Mouse (Mus musculus): Measurements from ENCODE around the gene Olfr1509. TPM values are rescaled to one million over a fixed set of nuclear protein-coding genes. Genes with fewer than 3 reads are reported as not detected.
"Not testable (repeated sequence)": the region's sequence is repeated elsewhere in the genome, so short reads cannot be mapped to it uniquely, and the experiment has no call there.

Gene Olfr1509
- not detected in 2 replicates for polyA plus RNA-seq (2015; fragmentation: Nextera tagmentation; extraction: Ambion mirVana)

GRCm38 (mm10) chr14:52442690-52443089 lies at the start of gene Olfr1509:
TSS of gene Olfr1509 (plus strand) at chr14:52442990.
- no peaks in the 10 kb centered on the region for H3K9me3 ChIP-seq (ENCODE audit: control insufficient read depth, low read length)
- H3K27me3 ChIP-seq (replicated peaks; ENCODE audit: control insufficient read depth, insufficient read depth, low read length) = no peaks in the 10 kb centered on the region
- H3K36me3 ChIP-seq (ENCODE audit: control insufficient read depth, insufficient read depth, low read length) = no peaks in the 10 kb centered on the region
- H3K27ac ChIP-seq (ENCODE audit: low read length) = no peak within 1 kb of the TSS
- no peak within 1 kb of the TSS for H3K9ac ChIP-seq (ENCODE audit: low read depth, low read length)
- no peaks in the 10 kb centered on the region for H3K4me1 ChIP-seq (ENCODE audit: control insufficient read depth, insufficient read depth, low read length)
- H3K4me3 ChIP-seq (ENCODE audit: low read length) = no peak within 1 kb of the TSS
- no peak for ATAC-seq
- no peak within 1 kb of the TSS for H3K4me2 ChIP-seq (ENCODE audit: low read depth, low read length)

GRCm38 (mm10) chr14:52397279-52397678 lies 45.5 kb upstream of the Olfr1509 start, which contains the start of gene Olfr1511:
TSS of gene Olfr1511 (minus strand) at chr14:52397379.
- 79% methylated on average over 4 of the region's 4 CpGs for WGBS
- Histone ChIP-seq H3K9ac (ENCODE audit: low read depth, low read length) (no peak within 1 kb of the TSS), H3K27ac (ENCODE audit: low read length) (no peak within 1 kb of the TSS), H3K27me3 (replicated peaks; ENCODE audit: control insufficient read depth, insufficient read depth, low read length) (no peaks in the 10 kb centered on the region), H3K4me3 (ENCODE audit: low read length) (no peak within 1 kb of the TSS), H3K4me1 (ENCODE audit: control insufficient read depth, insufficient read depth, low read length) (no peaks in the 10 kb centered on the region), H3K4me2 (ENCODE audit: low read depth, low read length) (no peak within 1 kb of the TSS), H3K9me3 (ENCODE audit: control insufficient read depth, low read length) (no peaks in the 10 kb centered on the region), H3K36me3 (ENCODE audit: control insufficient read depth, insufficient read depth, low read length) (no peaks in the 10 kb centered on the region)
- no peak for ATAC-seq

- ATAC-seq; H3K9me3 ChIP-seq (ENCODE audit: control insufficient read depth, low read length); H3K27me3 ChIP-seq (replicated peaks; ENCODE audit: control insufficient read depth, insufficient read depth, low read length); H3K4me3 ChIP-seq (ENCODE audit: low read length); H3K9ac ChIP-seq (ENCODE audit: low read depth, low read length); H3K36me3 ChIP-seq (ENCODE audit: control insufficient read depth, insufficient read depth, low read length); H3K27ac ChIP-seq (ENCODE audit: low read length); H3K4me2 ChIP-seq (ENCODE audit: low read depth, low read length); H3K4me1 ChIP-seq (ENCODE audit: control insufficient read depth, insufficient read depth, low read length): not testable (repeated sequence)
- WGBS = 72% methylated on average over 7 of the region's 10 CpGs
Observed at GRCm38 (mm10) chr14:52410142-52410919, 32.5 kb upstream of the Olfr1509 start.

- WGBS = 89% methylated on average over 3 of the region's 3 CpGs
- Histone ChIP-seq H3K27ac (ENCODE audit: low read length) (no peak within 1 kb of the TSS), H3K4me1 (ENCODE audit: control insufficient read depth, insufficient read depth, low read length) (no peaks in the 10 kb centered on the region), H3K4me2 (ENCODE audit: low read depth, low read length) (no peak within 1 kb of the TSS), H3K4me3 (ENCODE audit: low read length) (no peak within 1 kb of the TSS), H3K36me3 (ENCODE audit: control insufficient read depth, insufficient read depth, low read length) (no peaks in the 10 kb centered on the region), H3K9me3 (ENCODE audit: control insufficient read depth, low read length) (no peaks in the 10 kb centered on the region), H3K27me3 (replicated peaks; ENCODE audit: control insufficient read depth, insufficient read depth, low read length) (no peaks in the 10 kb centered on the region), H3K9ac (ENCODE audit: low read depth, low read length) (no peak within 1 kb of the TSS)
- no peak for ATAC-seq
Observed at GRCm38 (mm10) chr14:52414273-52414672, 28.5 kb upstream of the Olfr1509 start, which contains the start of gene Olfr1510. TSS of gene Olfr1510 (minus strand) at chr14:52414373.

- Histone ChIP-seq H3K4me1 (ENCODE audit: control insufficient read depth, insufficient read depth, low read length) (no peaks in the 10 kb centered on the region), H3K27ac (ENCODE audit: low read length) (no peak overlapping the region), H3K27me3 (replicated peaks; ENCODE audit: control insufficient read depth, insufficient read depth, low read length) (no peaks in the 10 kb centered on the region), H3K4me3 (ENCODE audit: low read length) (no peak overlapping the region), H3K9me3 (ENCODE audit: control insufficient read depth, low read length) (no peaks in the 10 kb centered on the region), H3K4me2 (ENCODE audit: low read depth, low read length) (no peak overlapping the region), H3K36me3 (ENCODE audit: control insufficient read depth, insufficient read depth, low read length) (no peaks in the 10 kb centered on the region), H3K9ac (ENCODE audit: low read depth, low read length) (no peak overlapping the region)
- WGBS = 94% methylated on average over 1 of the region's 1 CpGs
- ATAC-seq = no peak
Observed at GRCm38 (mm10) chr14:52427686-52428085, 15.1 kb upstream of the Olfr1509 start.

GRCm38 (mm10) chr14:52451138-52451537 lies 8.3 kb downstream of the Olfr1509 start:
- Histone ChIP-seq H3K9ac (ENCODE audit: low read depth, low read length) (no peak overlapping the region), H3K4me1 (ENCODE audit: control insufficient read depth, insufficient read depth, low read length) (no peaks in the 10 kb centered on the region), H3K9me3 (ENCODE audit: control insufficient read depth, low read length) (no peaks in the 10 kb centered on the region), H3K4me3 (ENCODE audit: low read length) (no peak overlapping the region), H3K27me3 (replicated peaks; ENCODE audit: control insufficient read depth, insufficient read depth, low read length) (no peaks in the 10 kb centered on the region), H3K27ac (ENCODE audit: low read length) (no peak overlapping the region), H3K4me2 (ENCODE audit: low read depth, low read length) (no peak overlapping the region), H3K36me3 (ENCODE audit: control insufficient read depth, insufficient read depth, low read length) (no peaks in the 10 kb centered on the region)
- no peak for ATAC-seq
- WGBS = 84% methylated on average over 8 of the region's 8 CpGs

- Histone ChIP-seq H3K4me2 (ENCODE audit: low read depth, low read length) (no peak overlapping the region), H3K27ac (ENCODE audit: low read length) (no peak overlapping the region), H3K36me3 (ENCODE audit: control insufficient read depth, insufficient read depth, low read length) (no peaks in the 10 kb centered on the region), H3K9me3 (ENCODE audit: control insufficient read depth, low read length) (no peaks in the 10 kb centered on the region), H3K9ac (ENCODE audit: low read depth, low read length) (no peak overlapping the region), H3K27me3 (replicated peaks; ENCODE audit: control insufficient read depth, insufficient read depth, low read length) (no peaks in the 10 kb centered on the region), H3K4me1 (ENCODE audit: control insufficient read depth, insufficient read depth, low read length) (no peaks in the 10 kb centered on the region), H3K4me3 (ENCODE audit: low read length) (no peak overlapping the region)
- ATAC-seq = no peak
Observed at GRCm38 (mm10) chr14:52461928-52462327, 19.1 kb downstream of the Olfr1509 start.

- 53% methylated on average over 1 of the region's 1 CpGs for WGBS
- no peak overlapping the region for H3K4me2 ChIP-seq (ENCODE audit: low read depth, low read length)
- H3K4me1 ChIP-seq (ENCODE audit: control insufficient read depth, insufficient read depth, low read length) = no peaks in the 10 kb centered on the region
- no peaks in the 10 kb centered on the region for H3K36me3 ChIP-seq (ENCODE audit: control insufficient read depth, insufficient read depth, low read length)
- H3K9ac ChIP-seq (ENCODE audit: low read depth, low read length) = no peak overlapping the region
- H3K4me3 ChIP-seq (ENCODE audit: low read length) = no peak overlapping the region
- H3K9me3 ChIP-seq (ENCODE audit: control insufficient read depth, low read length) = no peaks in the 10 kb centered on the region
- H3K27ac ChIP-seq (ENCODE audit: low read length) = no peak overlapping the region
- no peaks in the 10 kb centered on the region for H3K27me3 ChIP-seq (replicated peaks; ENCODE audit: control insufficient read depth, insufficient read depth, low read length)
- no peak for ATAC-seq
Observed at GRCm38 (mm10) chr14:52465738-52466137, 22.9 kb downstream of the Olfr1509 start.

- Histone ChIP-seq H3K27me3 (replicated peaks; ENCODE audit: control insufficient read depth, insufficient read depth, low read length) (no peaks in the 10 kb centered on the region), H3K36me3 (ENCODE audit: control insufficient read depth, insufficient read depth, low read length) (no peaks in the 10 kb centered on the region), H3K4me3 (ENCODE audit: low read length) (no peak within 1 kb of the TSS), H3K4me1 (ENCODE audit: control insufficient read depth, insufficient read depth, low read length) (no peaks in the 10 kb centered on the region), H3K9ac (ENCODE audit: low read depth, low read length) (no peak within 1 kb of the TSS), H3K4me2 (ENCODE audit: low read depth, low read length) (no peak within 1 kb of the TSS), H3K27ac (ENCODE audit: low read length) (no peak within 1 kb of the TSS), H3K9me3 (ENCODE audit: control insufficient read depth, low read length) (no peaks in the 10 kb centered on the region)
- ATAC-seq = no peak
- WGBS = 60% methylated on average over 2 of the region's 2 CpGs
Observed at GRCm38 (mm10) chr14:52467395-52467794, 24.6 kb downstream of the Olfr1509 start, which contains the start of gene Olfr1508. TSS of gene Olfr1508 (minus strand) at chr14:52467495.

GRCm38 (mm10) chr14:52495516-52495915 lies 52.7 kb downstream of the Olfr1509 start, which contains the start of gene Olfr1507:
TSS of gene Olfr1507 (minus strand) at chr14:52495749.
- 76% methylated on average over 4 of the region's 4 CpGs for WGBS

More at GRCm38 (mm10) chr14:52495516-52495915, 52.7 kb downstream of the Olfr1509 start, which contains the start of gene Olfr1507:
- Histone ChIP-seq H3K4me1 (ENCODE audit: control insufficient read depth, insufficient read depth, low read length) (no peaks in the 10 kb centered on the region), H3K4me2 (ENCODE audit: low read depth, low read length) (no peak within 1 kb of the TSS), H3K4me3 (ENCODE audit: low read length) (no peak within 1 kb of the TSS), H3K9me3 (ENCODE audit: control insufficient read depth, low read length) (no peaks in the 10 kb centered on the region), H3K9ac (ENCODE audit: low read depth, low read length) (no peak within 1 kb of the TSS), H3K27ac (ENCODE audit: low read length) (no peak within 1 kb of the TSS), H3K27me3 (replicated peaks; ENCODE audit: control insufficient read depth, insufficient read depth, low read length) (no peaks in the 10 kb centered on the region), H3K36me3 (ENCODE audit: control insufficient read depth, insufficient read depth, low read length) (no peaks in the 10 kb centered on the region)
- no peak for ATAC-seq
